Mouse (Mus musculus): ENCODE results near the gene Uba52.

DNA sequence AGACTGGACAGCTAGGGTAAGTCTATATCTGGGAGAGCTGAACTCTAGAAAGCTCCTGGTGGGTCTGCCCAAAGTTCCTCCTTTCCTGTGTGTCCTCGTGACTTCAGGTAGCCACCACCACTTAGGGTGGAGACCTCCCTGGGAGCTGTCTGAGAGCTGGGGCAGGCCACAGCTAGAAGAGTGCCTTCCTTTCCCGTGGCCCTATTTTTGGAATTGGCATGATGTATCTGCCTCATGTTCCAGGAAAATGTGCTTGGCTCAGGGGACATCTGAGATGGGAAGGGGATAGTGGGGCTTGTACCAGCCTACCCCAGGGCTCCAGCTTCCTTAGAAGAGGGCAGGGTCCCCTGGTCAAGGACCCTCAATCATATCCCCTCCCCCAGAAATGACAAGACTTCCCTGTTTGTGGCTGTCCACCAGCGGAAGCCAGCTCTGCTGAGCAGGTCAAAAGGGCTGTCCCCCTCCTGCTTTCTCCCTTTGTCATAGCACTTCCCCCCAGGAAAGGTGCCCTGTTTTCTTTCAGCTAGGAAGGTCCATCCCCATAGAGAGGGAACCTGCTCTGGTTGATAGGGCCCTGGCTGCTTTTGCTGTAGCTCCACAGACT is 41.1 kb upstream of the Uba52 start:
- TF ChIP-seq CTCF (IDR thresholded peaks at IDR 0.05), result no peak
- no peak for TF ChIP-seq POLR2A (IDR thresholded peaks at IDR 0.05; ENCODE audit: insufficient read depth, low read depth, low read length)
